Mouse (Mus musculus) yolk sac, embryonic 10.5 days (tissue): ENCODE measurements around the gene Gapvd1.
"Not testable (repeated sequence)": the region's sequence is repeated elsewhere in the genome, so short reads cannot be mapped to it uniquely, and the experiment has no call there.

ENCODE experiments used
- DNase-seq: peaks from one replicate; pipeline ENCODE4 v3.0.0-alpha.2; 2017; ENCODE audit warnings: low spot score

Gapvd1 gene

DNA sequence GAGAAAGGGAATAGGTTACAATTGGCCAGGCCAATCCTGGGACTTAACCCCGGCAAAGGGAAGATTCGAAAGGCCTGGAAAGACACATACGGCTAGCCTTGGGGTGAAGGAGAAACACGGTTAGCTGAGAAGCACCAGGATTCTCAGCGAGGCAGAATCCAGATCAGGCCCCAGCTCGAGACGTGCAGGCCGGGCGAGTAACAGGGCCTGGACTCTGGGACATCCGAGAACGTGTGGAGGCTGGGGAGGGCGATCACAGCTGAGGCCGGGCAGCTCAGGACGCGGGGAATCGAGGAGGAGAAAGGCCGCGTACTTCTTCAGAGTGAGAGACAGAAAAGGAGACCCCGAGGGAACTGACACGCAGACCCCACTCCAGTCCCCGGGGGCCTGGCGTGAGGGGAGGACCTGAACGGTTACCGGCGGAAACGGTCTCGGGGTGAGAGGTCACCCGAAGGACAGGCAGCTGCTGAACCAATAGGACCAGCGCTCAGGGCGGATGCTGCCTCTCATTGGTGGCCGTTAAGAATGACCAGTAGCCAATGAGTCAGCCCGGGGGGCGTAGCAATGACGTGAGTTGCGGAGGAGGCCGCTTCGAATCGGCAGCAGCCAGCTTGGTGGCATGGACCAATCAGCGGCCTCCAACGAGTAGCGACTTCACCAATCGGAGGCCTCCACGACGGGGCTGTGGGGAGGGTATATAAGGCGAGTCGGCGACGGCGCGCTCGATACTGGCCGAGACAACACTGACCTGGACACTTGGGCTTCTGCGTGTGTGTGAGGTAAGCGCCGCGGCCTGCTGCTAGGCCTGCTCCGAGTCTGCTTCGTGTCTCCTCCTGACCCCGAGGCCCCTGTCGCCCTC lies 16.6 kb upstream of the Gapvd1 start, which contains the start of gene Hspa5:
Gene Hspa5, plus strand, starts transcription at position 603 of the 859 bp plus-strand sequence.
- DNase-seq: peak; percentile 100

DNA sequence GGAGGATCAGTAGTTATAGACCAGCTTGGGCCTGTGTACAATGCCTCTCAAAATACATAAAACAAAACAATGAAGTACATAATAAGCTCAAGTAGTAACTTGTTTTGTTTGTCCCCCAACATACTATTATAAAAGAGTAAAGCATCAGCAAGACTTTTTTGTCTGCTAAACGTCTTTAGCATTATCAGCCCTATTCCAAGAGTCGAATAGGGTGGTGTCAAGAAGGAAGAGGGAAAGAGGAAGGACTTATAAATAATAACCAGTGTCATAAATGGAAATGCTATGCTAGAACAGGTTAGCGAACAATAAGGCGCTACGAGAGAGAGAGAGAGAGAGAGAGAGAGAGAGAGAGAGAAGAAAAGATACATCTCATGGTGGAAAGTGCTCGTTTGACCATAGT lies 15.9 kb upstream of the Gapvd1 start:
- DNase-seq: no peak

DNA sequence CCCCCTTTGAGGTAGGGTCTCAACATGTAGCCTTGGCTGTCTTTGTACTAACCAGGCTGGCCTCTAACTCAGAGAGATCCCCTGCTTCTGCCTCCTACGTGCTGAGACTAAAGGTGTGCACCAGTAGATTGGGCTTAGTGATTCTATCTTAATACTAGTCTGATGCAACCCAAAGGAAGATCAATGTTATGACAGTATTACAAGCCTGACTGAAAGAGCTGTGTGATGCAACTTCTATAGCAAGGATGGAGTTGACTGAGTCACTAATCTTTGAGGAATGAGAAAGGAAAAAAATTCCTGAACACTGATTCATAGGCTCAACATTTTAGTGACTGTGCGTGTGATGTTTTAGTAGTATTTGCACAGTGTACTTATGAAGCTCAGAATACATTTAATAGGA lies 15.0 kb upstream of the Gapvd1 start:
- DNase-seq: no peak

DNA sequence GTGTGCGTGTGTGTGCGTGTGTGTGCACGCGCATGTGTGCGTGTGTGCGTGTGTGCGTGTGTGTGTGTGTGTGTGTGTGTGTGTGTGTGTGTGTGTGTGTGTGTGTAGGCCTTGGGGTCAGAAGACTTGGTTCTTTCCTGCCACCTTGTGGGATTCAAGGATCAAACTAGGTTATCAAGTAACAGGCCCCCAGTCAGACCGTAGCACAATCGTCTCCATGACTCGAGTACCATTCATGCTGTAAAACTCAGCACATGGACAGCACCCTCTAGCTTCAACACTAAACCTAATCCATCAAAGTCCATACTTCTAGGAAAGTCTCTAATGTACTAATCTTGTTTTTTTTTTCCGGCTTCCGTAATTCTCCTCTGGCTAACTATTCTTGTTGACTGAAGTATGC lies 9.8 kb upstream of the Gapvd1 start:
- DNase-seq: no peak

DNA sequence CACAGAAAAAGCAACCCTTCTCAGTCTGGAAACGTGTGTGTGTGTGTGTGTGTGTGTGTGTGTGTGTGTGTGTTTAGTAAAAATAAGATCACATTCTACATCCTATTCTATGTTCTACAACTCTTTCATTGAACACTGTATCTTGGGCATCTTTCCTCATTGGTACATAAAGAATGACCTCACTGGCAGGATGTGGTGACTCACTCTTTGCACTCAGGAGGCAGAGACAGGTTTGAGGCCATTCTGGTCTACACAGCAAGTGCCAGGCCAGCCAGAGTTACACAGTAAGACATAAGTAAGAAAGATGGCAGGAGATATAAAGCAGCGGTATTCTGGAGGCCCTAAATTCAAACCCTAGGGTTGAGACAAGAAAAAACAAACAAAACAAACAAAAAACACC lies 7.8 kb upstream of the Gapvd1 start:
- no peak for DNase-seq

DNA sequence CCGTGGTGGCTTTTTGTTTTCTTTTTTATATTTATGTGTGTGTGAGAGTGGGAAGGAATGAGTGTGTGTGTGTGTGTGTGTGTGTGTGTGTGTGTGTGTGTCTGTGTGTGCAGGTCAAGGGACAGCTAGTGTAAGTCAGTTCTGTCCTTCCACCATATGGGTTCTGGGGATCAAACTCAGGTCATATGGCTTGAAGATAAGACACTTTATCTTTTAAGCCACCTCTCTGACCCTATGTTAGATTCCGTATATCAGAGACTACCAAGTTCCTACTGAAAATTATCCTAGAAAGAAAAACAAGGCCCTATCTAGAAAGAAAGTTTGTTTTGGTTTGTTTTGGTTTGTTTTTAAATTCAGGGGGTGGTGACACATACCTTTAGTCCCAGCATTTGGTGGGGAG lies 7.1 kb upstream of the Gapvd1 start:
- DNase-seq: no peak

DNA sequence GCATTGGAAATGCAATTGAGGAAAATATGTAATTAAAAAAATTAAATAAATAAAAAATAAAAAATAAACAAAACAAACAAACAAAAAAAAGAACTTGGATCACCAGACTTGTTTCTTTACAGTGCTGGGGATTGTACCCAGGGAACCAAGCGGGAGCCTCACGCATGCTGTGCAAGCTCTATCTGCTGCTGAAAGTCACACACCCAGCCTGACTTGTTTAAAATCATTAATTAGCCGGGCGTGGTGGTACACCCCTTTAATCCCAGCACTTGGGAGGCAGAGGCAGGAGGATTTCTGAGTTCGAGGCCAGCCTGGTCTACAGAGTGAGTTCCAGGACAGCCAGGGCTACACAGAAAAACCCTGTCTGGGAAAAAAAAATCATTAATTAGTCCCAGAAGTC lies 6.2 kb upstream of the Gapvd1 start:
- not testable (repeated sequence) for DNase-seq

DNA sequence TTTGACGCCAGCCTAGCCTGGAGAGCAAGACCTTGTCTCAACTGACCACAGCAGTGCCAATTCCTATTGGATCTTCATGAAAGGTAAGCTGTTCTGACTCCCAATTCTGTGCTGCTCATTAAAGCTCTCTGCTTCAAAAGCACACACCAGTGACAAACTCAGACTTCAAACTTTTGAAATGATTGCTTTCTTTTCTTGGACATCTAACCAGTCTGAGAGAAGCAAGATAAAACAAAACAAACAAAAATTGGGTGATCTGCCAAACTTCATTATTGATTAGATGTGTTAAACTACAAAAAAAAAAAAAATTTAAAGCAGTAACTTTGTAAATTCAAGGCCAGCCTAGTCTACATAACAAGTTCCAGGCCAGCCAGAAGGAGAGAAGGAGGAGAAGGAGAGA lies 2.3 kb upstream of the Gapvd1 start:
- DNase-seq: no peak

DNA sequence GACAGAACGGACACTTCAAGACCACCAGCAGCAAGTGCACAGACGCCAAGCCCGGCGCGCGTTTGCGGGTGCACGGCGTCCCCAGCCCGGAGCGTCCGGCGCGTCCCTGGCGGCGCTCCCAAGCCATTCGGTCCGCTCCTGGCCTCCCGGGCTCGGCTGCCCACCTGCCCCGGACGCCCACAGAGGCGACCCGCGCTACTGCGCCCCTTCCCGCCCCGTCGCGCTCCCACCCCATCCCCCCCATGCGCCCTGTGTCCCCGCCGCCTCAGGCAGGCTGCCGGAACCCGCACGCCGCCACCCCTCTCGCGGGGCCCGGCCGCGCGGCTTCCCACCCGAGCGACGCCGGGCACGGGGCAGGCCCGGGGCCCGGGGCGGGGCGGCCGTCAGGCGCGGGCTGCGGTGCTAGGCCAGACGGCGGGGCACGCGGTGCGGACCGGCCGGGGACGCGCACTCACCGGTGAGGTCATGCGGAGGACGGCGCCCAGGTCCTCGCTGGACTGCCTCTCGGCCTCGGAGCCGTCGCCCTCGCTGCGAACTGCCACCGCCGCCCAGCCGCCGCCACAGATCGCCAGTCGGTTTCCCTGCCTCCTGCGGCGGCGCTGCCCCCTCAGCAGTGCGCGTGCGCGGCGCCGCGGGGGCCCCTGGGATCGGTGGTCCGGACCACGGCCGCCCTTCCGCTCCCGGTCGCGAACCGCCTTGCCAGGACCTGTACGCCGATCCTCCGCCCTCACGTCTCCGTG lies 1.1 kb downstream of the Gapvd1 start:
- peak; percentile 91 for DNase-seq

DNA sequence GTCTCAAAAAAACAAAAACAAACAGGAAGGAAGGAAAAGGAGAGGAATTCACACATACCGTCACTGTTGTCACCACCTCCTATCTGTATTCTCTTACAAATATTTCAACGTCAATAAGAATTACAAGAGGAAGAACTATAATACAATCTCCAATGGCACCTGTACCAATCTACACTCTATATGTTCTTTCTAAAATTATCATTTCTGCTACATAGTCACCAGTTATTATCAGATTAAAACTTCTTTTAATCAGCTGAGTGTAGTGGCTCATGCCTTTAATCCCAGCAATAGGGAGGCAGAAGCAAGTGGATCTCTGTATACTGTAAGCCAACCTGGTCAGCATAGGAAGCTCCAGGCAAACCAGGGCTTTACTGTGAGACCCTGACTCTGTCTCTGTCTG lies 4.8 kb downstream of the Gapvd1 start:
- DNase-seq: no peak

DNA sequence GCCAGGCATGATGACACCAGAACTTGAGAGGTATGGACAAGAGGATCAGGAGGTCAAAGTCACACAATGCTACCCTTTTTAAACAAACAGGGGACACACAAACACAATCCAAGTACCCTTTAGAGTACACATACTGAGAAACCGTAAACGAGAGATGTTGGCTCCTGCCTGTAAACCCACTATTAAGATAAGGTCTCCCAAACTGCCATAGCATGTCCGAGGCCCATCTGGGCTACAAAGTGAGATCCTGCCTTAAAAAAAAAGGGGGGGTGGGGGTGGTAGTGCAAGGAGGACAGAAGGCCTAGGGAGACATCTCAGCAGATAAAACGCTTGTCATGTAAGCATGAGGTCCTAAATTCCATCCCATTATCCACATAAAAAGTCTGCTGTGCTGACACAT lies 6.6 kb downstream of the Gapvd1 start:
- DNase-seq: no peak

DNA sequence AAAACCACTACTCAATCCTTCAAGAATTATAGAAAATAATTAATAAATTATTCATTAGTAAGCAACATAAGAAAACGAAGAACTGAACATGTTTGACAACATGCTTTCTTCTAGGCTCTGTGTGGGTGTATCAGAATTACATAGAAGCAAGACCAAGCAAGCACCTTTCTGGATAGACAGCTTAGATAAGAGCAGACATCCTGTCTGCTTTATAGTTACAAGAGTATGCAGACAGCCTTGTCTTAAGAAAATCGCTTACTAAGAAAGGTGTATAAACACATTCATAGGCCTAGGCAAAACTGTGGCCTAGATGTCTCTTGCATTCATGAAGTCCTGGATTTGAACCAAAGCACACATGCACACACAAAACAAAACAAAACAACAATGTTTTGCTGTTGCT lies 9.4 kb downstream of the Gapvd1 start:
- DNase-seq: no peak

DNA sequence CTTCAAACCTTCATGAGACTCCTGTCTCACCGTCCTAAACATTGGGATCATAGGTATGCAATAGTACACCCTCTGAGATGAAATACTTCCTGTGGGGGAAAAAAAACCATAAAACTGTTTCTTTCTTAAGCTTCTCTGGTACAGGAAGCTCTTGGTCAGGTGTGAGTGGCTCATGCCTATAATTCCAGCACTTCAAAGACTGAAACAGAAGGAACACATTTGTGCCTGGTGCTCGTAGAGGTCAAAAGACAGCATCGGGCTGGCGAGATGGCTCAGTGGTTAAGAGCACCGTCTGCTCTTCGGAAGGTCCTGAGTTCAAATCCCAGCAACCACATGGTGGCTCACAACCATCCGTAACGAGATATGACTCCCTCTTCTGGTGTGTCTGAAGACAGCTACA lies 10.6 kb downstream of the Gapvd1 start:
- no peak for DNase-seq

DNA sequence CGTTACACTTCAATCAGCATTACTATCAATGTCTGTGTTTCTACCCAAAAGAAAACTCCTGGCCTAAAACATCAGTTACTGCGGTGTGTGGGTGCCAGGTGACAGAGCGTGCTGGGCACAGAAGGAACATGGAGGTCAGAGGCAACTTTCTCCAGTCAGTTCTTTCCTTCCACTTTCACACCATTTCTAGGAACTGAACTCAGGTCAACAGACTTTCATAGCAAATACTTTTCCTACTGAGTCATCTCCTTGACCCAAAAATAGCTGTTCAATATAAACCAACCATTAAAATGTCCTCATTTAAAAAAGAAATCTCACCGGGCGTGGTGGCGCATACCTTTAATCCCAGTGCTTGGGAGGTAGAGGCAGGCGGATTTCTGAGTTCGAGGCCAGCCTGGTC lies 12.4 kb downstream of the Gapvd1 start:
- no peak for DNase-seq

DNA sequence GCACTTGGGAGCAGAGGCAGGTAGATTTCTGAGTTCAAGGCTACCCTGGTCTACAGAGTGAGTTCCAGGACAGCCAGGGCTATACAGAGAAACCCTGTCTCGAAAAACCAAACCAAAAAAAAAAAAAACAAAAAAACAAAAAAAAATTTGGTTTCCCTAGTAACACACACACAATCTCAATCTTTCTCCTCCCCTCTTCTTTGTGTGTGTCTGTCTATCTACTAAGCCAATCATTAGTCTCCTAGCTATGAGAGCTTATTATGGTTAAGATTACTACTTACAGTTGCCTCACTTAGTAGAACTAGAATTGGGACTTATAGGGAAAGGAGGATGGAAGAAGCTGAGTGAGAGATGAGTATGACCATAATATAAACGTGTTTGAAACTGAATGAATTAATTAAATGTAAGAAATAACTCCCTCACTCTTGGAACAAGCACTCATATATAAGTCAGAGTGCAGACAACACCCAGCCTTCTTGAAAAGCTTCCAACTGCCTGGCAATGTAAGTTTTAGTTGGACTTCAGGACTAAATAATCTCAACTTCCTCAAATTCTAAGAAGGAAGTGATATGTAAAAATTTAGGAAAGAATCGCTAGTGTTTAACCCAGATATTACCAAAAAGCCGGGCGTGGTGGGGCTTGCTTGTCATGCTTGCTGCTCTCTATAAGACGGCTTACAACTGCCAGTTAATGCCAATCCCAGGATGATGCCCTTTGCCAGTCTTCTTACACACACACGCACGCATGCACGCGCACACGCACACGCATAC lies 13.5 kb downstream of the Gapvd1 start:
- DNase-seq: no peak

DNA sequence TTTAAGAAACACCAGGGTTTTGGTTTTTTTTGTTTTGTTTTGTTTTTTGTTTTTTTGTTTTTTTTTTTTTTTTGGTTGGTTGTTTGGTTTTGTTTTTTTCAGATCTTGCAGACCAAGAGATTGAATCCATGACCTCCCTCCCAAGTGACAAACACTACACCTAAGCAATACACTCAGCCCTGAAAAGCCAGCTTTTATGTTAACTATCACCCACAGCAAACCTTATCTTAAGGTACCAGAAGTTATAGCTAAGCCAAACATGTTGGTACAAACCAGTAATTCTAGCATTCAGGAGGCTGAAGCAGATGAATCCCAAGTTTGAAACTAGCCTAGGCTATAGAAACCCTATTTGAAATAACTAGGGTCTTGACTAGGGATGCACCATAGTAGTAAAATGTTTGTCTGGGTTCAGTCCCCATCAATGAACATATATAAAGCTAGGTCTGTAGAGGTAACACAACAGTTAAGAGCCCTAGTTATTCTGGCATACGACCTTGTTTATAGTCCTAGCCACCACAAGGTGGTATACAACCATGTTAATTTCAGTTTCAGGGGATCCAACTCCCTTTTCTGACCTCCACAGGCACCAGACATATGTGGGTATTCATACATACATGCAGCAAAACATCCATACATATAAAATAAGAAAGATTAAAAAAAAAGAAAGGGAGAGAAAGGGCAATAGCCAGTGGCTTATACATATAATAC lies 15.2 kb downstream of the Gapvd1 start:
- no peak for DNase-seq

DNA sequence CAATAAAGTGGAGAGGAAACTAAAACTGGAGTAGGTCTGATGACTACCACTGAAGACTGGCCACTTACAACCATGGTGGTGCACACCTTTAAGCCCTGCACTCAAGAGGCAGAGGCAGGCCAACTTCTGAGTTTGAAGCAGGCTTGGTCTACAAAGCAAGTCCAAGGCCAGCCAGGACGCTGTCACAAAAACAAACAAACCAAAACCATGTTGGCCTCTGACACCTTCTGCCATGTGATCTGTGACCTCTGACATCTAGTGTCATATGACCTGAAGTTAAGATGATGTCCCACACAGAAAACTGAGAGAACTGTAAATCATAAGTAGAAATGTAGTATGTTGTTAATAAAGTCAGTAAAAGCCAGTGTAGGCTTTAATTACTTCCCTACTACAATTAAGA lies 17.1 kb downstream of the Gapvd1 start:
- DNase-seq: peak; percentile 26

DNA sequence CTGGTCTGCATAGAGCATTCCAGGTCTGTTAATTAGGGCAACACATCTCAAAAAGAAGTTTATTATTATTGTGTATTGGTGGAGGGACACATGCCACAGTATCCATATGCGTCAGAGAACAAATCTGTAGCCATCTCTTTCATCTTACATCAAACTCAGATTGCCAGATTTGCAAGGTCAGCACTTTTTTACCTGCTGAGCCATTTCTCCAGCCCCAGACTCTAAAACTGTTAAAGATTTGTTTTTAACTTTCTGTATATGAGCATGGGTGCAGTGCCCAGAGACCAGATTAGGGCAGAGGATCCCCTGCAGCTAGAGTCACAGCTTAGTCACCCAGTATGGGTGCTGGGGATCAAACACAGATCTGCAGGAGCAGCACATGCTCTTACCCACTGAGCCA lies 18.4 kb downstream of the Gapvd1 start:
- DNase-seq: no peak

DNA sequence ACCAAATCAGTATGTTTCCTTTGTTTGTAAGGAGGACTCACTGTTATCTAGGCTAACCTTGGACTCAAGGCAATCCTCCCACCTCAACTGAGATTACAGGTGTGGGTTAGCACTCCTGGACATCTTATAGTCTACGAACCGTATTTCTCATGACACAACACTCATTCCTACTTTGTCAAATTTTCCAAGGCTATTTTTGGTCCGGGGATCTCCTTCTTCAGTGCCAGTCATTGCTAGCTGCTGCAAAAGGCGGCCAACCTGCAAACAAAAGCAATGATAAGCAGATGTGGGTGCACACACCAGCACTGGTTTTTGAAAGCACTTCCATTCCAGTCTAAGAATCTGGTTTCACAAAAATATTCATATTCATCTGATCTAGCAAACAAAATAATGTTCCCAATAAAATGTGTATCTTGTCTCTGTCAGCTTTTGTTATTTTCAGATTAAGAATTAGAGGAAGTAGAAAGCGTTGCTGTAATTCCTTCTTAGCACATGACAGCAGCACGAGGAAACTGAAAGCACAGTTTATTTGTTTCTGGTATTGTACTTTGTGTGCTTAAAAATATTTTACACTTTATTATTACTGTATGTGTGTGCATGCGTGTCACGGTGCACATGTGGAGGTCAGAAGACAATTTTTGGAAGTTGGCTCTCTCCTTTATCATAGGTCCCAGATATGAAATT lies 27.8 kb downstream of the Gapvd1 start:
- DNase-seq: no peak

DNA sequence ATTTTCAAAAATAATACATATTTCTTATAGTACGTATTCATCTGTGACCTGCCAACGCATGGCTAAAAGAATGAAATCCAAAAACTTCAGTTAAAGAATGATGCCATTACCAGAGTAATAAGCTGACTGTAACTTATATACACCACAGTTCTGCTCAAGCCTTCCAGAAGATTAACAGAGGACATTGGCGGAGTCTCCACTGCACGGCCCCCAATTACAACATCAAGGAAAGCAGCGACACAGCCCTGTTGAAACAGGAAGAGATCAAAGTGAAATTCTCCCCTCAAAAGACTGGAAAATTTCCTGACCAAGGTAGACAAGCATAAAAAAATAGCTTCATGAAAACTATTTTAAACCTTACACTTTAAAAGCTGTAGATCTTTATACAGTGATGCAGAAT lies 29.8 kb downstream of the Gapvd1 start:
- no peak for DNase-seq

DNA sequence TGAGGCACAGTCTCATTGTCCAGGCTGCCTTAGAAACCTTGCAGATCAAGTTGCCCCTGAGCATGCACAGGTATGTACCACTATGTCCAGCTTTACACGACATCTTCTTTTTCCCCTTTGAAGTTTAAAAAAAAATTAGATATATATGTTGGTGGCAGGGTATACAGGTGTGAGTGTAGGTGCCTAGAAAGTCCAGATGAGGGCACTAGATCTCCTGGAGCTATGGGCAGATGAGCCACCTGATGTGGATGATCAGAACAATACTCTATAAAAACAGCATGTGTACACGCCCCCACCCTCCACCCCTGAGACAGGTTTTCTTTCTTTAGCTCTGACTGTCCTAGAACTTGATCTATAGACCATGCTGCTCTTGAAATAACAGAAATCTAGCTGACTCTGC lies 36.8 kb downstream of the Gapvd1 start:
- no peak for DNase-seq

DNA sequence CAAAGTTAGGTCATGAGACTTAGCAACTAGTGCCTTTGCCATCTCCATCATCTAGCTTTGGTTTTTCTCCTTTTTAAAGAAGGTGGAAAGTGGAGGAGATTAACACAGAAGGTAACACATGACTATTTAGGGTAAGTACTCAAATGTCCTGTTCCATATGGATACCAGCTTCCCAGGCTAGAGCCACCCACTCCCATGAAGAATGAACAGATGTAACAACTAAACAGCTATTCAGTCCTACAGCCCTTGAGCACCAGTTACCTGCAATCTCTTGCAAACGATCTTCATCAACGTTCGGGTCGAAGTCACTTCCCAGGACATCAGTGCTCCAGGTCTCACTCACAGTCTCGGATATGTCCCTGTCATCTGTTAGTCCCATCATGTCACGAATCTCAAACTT lies 43.1 kb downstream of the Gapvd1 start:
- no peak for DNase-seq
